Mouse (Mus musculus) stomach, embryonic 16.5 days (tissue): ENCODE results near the gene Fam189a2. TPM values are rescaled to one million over a fixed set of nuclear protein-coding genes. Genes with fewer than 3 reads are reported as not detected.

Experiments used
- ATAC-seq: fragments of 200-750 bp; cut with Nextera tagmentation; 2 replicates; pipeline ENCODE4 v1.8.0; 2017; ENCODE audit warnings: moderate number of reproducible peaks, moderate TSS enrichment; ENCODE audit not compliant: insufficient read depth, low FRiP score
- H3K27ac ChIP-seq: fragments of 300-500 bp; sonication (generic); 2 replicates; pipeline ENCODE4 v1.5.1; 2014; ENCODE audit warnings: low read length
- H3K27me3 ChIP-seq: fragments of 300-500 bp; sonication (generic); 2 replicates; pipeline ENCODE4 v1.6.1; 2014; ENCODE audit warnings: low read length, control low read depth, mixed read lengths; ENCODE audit not compliant: control insufficient read depth, insufficient read depth
- H3K36me3 ChIP-seq: fragments of 300-500 bp; sonication (generic); 2 replicates; pipeline ENCODE4 v1.6.1; 2014; ENCODE audit warnings: low read length; ENCODE audit not compliant: control insufficient read depth, insufficient read depth
- H3K4me1 ChIP-seq: fragments of 300-500 bp; sonication (generic); 2 replicates; pipeline ENCODE4 v1.6.1; 2014; ENCODE audit warnings: low read length, control low read depth, mixed read lengths; ENCODE audit not compliant: control insufficient read depth, insufficient read depth
- H3K4me2 ChIP-seq: fragments of 300-500 bp; sonication (generic); 2 replicates; pipeline ENCODE4 v1.6.1; 2014; ENCODE audit warnings: low read depth, low read length, mixed read lengths
- H3K4me3 ChIP-seq: fragments of 300-500 bp; sonication (generic); replicated peaks from 2 replicates; pipeline ENCODE4 v1.5.1; 2014; ENCODE audit warnings: mild to moderate bottlenecking, low read length
- H3K9ac ChIP-seq: fragments of 300-500 bp; sonication (generic); 2 replicates; pipeline ENCODE4 v1.6.1; 2014; ENCODE audit warnings: low read length
- H3K9me3 ChIP-seq: fragments of 300-500 bp; sonication (generic); replicated peaks from 2 replicates; pipeline ENCODE4 v1.6.1; 2016; ENCODE audit warnings: low read length, control low read depth; ENCODE audit not compliant: control insufficient read depth
- WGBS: fragments of 180-500 bp; shearing (Covaris S2); extraction: QIAGEN DNeasy Blood & Tissue Kit; methylation state at CpG from one replicate; pipeline ENCODE4 v1.1.7; 2014; 5-methylcytosine and 5-hydroxymethylcytosine counted together
- polyA plus RNA-seq: library from polyadenylated mRNA; unstranded; fragments of >200 nt; fragmentation: Nextera tagmentation; extraction: Ambion mirVana; gene quantifications from 2 replicates; pipeline ENCODE4 v1.2.1, GENCODE M21; 2015

Gene Fam189a2
- polyA plus RNA-seq = 0.47 and 0.75 TPM in 2 replicates

GRCm38 (mm10) chr19:24030871-24031556 lies at the start of gene Fam189a2:
TSS of gene Fam189a2 (minus strand) at chr19:24031019.
- Histone ChIP-seq H3K9ac (peak within 1 kb of the TSS; percentile 85), H3K36me3 (no peaks in the 10 kb centered on the region), H3K4me2 (peak within 1 kb of the TSS; percentile 73), H3K27me3 (peaks cover 22% of the 10 kb centered on the region), H3K27ac (no peak within 1 kb of the TSS), H3K9me3 (no peaks in the 10 kb centered on the region), H3K4me1 (no peaks in the 10 kb centered on the region; the same call in 1 of the 2 replicates), H3K4me3 (peak within 1 kb of the TSS; percentile 62)
- ATAC-seq = peak; percentile 86; the same call in 1 of the 2 replicates
- WGBS = under 1% methylated on average over 56 of the region's 65 CpGs

DNA sequence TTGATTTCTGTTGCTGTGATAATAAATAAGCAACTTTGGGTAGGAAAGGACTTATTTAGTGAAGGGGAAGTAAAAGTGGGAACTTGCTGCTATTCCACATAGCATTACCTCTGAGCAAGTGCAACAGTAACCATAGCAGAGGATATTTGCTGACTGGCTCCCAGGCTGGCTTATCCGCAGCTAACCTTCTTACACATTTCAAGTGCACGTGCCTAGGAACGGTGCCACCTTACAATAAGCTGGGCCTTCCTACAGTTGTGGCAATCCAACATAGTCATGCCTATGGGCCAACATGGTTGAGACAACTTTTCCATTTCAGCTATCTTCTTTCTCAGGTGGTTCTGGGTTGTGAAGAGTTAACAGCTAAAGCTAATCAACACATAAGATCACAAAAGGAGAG lies 46.8 kb upstream of the Fam189a2 start:
- H3K9ac ChIP-seq = no peak overlapping the region
- no peaks in the 10 kb centered on the region for H3K9me3 ChIP-seq
- H3K4me1 ChIP-seq = no peaks in the 10 kb centered on the region
- no peak overlapping the region for H3K4me3 ChIP-seq
- no peak overlapping the region for H3K27ac ChIP-seq
- 97% methylated on average over 3 of the region's 3 CpGs for WGBS
- no peak for ATAC-seq
- H3K36me3 ChIP-seq = no peaks in the 10 kb centered on the region
- no peak overlapping the region for H3K4me2 ChIP-seq
- H3K27me3 ChIP-seq = no peaks in the 10 kb centered on the region

- 83% methylated on average over 7 of the region's 7 CpGs for WGBS
- Histone ChIP-seq H3K4me3 (no peak overlapping the region), H3K27me3 (no peaks in the 10 kb centered on the region), H3K4me1 (no peaks in the 10 kb centered on the region), H3K9ac (no peak overlapping the region), H3K36me3 (no peaks in the 10 kb centered on the region), H3K9me3 (no peaks in the 10 kb centered on the region), H3K27ac (no peak overlapping the region), H3K4me2 (no peak overlapping the region)
- ATAC-seq = no peak
Measured at GRCm38 (mm10) chr19:24076536-24076935, 45.7 kb upstream of the Fam189a2 start.

- no peak for ATAC-seq
- H3K36me3 ChIP-seq = no peaks in the 10 kb centered on the region
Measured at GRCm38 (mm10) chr19:24075927-24076326, 45.1 kb upstream of the Fam189a2 start.

GRCm38 (mm10) chr19:24073155-24073554 lies 42.3 kb upstream of the Fam189a2 start:
- no peaks in the 10 kb centered on the region for H3K9me3 ChIP-seq
- no peaks in the 10 kb centered on the region for H3K36me3 ChIP-seq
- no peak overlapping the region for H3K27ac ChIP-seq
- no peak for ATAC-seq
- H3K4me3 ChIP-seq = no peak overlapping the region
- no peaks in the 10 kb centered on the region for H3K4me1 ChIP-seq
- no peak overlapping the region for H3K4me2 ChIP-seq
- no peak overlapping the region for H3K9ac ChIP-seq
- H3K27me3 ChIP-seq = no peaks in the 10 kb centered on the region
- WGBS = 72% methylated on average over 4 of the region's 4 CpGs

More at GRCm38 (mm10) chr19:24075927-24076326, 45.1 kb upstream of the Fam189a2 start:
- Histone ChIP-seq H3K4me2 (no peak overlapping the region), H3K4me3 (no peak overlapping the region), H3K4me1 (no peaks in the 10 kb centered on the region), H3K9me3 (no peaks in the 10 kb centered on the region), H3K27ac (no peak overlapping the region), H3K27me3 (no peaks in the 10 kb centered on the region), H3K9ac (no peak overlapping the region)
- 75% methylated on average over 8 of the region's 8 CpGs for WGBS

- H3K36me3 ChIP-seq = no peaks in the 10 kb centered on the region
- no peak overlapping the region for H3K4me3 ChIP-seq
- 50% methylated on average over 12 of the region's 12 CpGs for WGBS
- ATAC-seq = no peak
- H3K4me1 ChIP-seq = no peaks in the 10 kb centered on the region
- no peak overlapping the region for H3K9ac ChIP-seq
- H3K27me3 ChIP-seq = no peaks in the 10 kb centered on the region
- no peaks in the 10 kb centered on the region for H3K9me3 ChIP-seq
- H3K27ac ChIP-seq = no peak overlapping the region
- H3K4me2 ChIP-seq = no peak overlapping the region
Measured at GRCm38 (mm10) chr19:24064348-24064895, 33.6 kb upstream of the Fam189a2 start.

- H3K27ac ChIP-seq = no peak overlapping the region
- no peak overlapping the region for H3K4me3 ChIP-seq
- WGBS = 59% methylated on average over 4 of the region's 4 CpGs
- no peak overlapping the region for H3K9ac ChIP-seq
- no peak for ATAC-seq
- H3K27me3 ChIP-seq = no peaks in the 10 kb centered on the region
- H3K36me3 ChIP-seq = no peaks in the 10 kb centered on the region
- H3K9me3 ChIP-seq = no peaks in the 10 kb centered on the region
- no peak overlapping the region for H3K4me2 ChIP-seq
- H3K4me1 ChIP-seq = no peaks in the 10 kb centered on the region
Measured at GRCm38 (mm10) chr19:24063585-24063984, 32.8 kb upstream of the Fam189a2 start.

GRCm38 (mm10) chr19:24058851-24059250 lies 28.0 kb upstream of the Fam189a2 start:
- no peak for ATAC-seq
- WGBS = 64% methylated on average over 8 of the region's 8 CpGs
- Histone ChIP-seq H3K9me3 (no peaks in the 10 kb centered on the region), H3K4me1 (0 out of 2 replicates have a peak, but pooled peaks cover 4% of the 10 kb centered on the region), H3K27me3 (no peaks in the 10 kb centered on the region), H3K4me3 (no peak overlapping the region), H3K36me3 (no peaks in the 10 kb centered on the region), H3K27ac (no peak overlapping the region), H3K9ac (no peak overlapping the region), H3K4me2 (no peak overlapping the region)

GRCm38 (mm10) chr19:24058021-24058420 lies 27.2 kb upstream of the Fam189a2 start:
- Histone ChIP-seq H3K36me3 (no peaks in the 10 kb centered on the region), H3K4me2 (no peak overlapping the region), H3K4me1 (0 out of 2 replicates have a peak, but pooled peaks cover 4% of the 10 kb centered on the region), H3K27ac (no peak overlapping the region), H3K4me3 (no peak overlapping the region), H3K9ac (no peak overlapping the region), H3K9me3 (no peaks in the 10 kb centered on the region), H3K27me3 (no peaks in the 10 kb centered on the region)
- 49% methylated on average over 5 of the region's 5 CpGs for WGBS
- no peak for ATAC-seq
